18 mouse cellular contexts compared by ENCODE assay signal in the genomic region with DNA sequence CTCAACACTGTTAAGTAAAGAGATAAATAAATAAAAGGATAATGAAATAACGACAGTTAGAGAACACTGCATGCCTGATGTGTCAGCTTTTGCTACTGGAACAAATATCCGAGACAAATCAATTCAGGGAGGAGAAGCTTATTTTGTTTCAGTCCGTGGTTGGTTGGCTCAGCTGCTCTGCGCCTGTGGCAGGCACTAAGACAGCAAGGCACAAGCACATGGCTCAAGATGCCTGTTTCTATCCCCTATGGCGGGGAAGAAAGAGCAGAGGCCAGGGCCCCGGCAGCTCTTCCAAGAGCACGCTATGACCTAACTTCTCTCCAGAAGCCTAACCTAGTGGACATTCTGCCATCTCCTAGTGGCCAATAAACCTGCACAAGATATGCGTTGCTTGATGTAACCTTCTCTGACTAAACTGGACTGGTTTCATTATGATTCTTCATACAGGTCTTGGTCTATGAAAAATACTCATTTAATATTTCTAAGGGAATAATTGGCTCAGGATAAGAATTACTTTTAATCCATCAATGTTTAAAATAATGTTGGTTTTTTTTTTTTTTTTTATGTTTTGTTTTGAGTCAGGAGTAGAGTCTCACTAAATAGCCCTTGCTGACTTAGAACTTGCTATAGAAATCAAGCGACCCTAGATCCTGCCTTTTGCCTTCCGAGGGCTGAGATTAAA. TPM values are rescaled to one million over a fixed set of nuclear protein-coding genes. Genes with fewer than 3 reads are reported as not detected.
DNase-seq lines count a peak whose midpoint lies in the region; ATAC-seq and TF ChIP-seq lines count a peak whose summit lies in the region.
"Had no signal": no experiment of that assay in that cellular context is flagged by ENCODE, and none has a peak within 500 bp of the region (broad histone marks: within the 10 kb centered on the region; RNA-seq: fewer than 3 reads in every experiment).

No protein-coding gene starts in this region.

- H3K27me3 ChIP-seq in hindbrain, embryonic 14.5 days (ENCODE audit: control insufficient read depth, insufficient read depth, low read length): no peaks in the 10 kb centered on the region
- no peaks in the 10 kb centered on the region for H3K27me3 ChIP-seq in midbrain, postnatal 0 days (ENCODE audit: insufficient read depth, low read length)
- H3K27me3 ChIP-seq: embryonic facial prominence, embryonic 12.5 days; heart, embryonic 12.5 days; limb, embryonic 15.5 days had no signal

- DNase-seq in left cerebral cortex, postnatal 4 days: peak; percentile 10
- no peak for DNase-seq in left cerebral cortex, postnatal 25 days (ENCODE audit: low spot score in 2 of 2)
- DNase-seq in brain, embryonic 14.5 days (ENCODE audit: low read depth): peak; percentile 51
- DNase-seq in hindbrain, embryonic 14.5 days (ENCODE audit: low spot score): no peak
- peak; percentile 46 for DNase-seq in midbrain, postnatal 0 days (ENCODE audit: low spot score)
- no peak for DNase-seq in layer of hippocampus, adult 8-10 months (ENCODE audit: low spot score in 2 of 2)
- no peak for DNase-seq in left cerebral cortex, postnatal 10 days (ENCODE audit: extremely low spot score in 1 of 2, low spot score in 2 of 2)
- DNase-seq: adrenal gland, adult 2 months; cerebellum, adult 9-11 months; heart, postnatal 14 days; kidney, adult 18-20 months; right cerebral cortex, adult 18-20 months had no signal

- 0 out of 2 replicates have a peak, but pooled peaks have one; percentile 40 for ATAC-seq in hindbrain, embryonic 14.5 days (ENCODE audit: low FRiP score)
- ATAC-seq in midbrain, postnatal 0 days (ENCODE audit: low FRiP score): no peak
- ATAC-seq: lung, postnatal 0 days had no signal

- no peaks in the 10 kb centered on the region for H3K9me3 ChIP-seq in hindbrain, embryonic 14.5 days (ENCODE audit: control insufficient read depth, low read length)
- H3K9me3 ChIP-seq in midbrain, postnatal 0 days (ENCODE audit: low read length): no peaks in the 10 kb centered on the region
- H3K9me3 ChIP-seq: embryonic facial prominence, embryonic 12.5 days; heart, embryonic 12.5 days; limb, embryonic 15.5 days had no signal

- H3K4me3 ChIP-seq in hindbrain, embryonic 14.5 days (replicated peaks; ENCODE audit: low read length): no peak overlapping the region
- no peak overlapping the region for H3K4me3 ChIP-seq in midbrain, postnatal 0 days (ENCODE audit: low read depth, low read length)
- H3K4me3 ChIP-seq: embryonic facial prominence, embryonic 12.5 days; heart, embryonic 12.5 days; limb, embryonic 15.5 days had no signal

- WGBS in hindbrain, embryonic 14.5 days: 54% methylated on average over 10 of the region's 10 CpGs
- WGBS in midbrain, postnatal 0 days: 46% methylated on average over 10 of the region's 10 CpGs

- intact Hi-C loops in left cerebral cortex, postnatal 4 days (cut with DNase I): no loop called here
- intact Hi-C loops in left cerebral cortex, postnatal 25 days (cut with DNase I): no loop called here
- intact Hi-C loops in left cerebral cortex, postnatal 10 days (cut with DNase I): no loop called here

- TF ChIP-seq POLR2A in brain, embryonic 14.5 days (IDR thresholded peaks at IDR 0.05; ENCODE audit: borderline replicate concordance, extremely low read depth, insufficient read depth, insufficient read length, poor library complexity, severe bottlenecking): no peak

- no peak overlapping the region for H3K9ac ChIP-seq in hindbrain, embryonic 14.5 days
- no peak overlapping the region for H3K9ac ChIP-seq in midbrain, postnatal 0 days (replicated peaks; ENCODE audit: low read length, poor library complexity, severe bottlenecking)
- H3K9ac ChIP-seq: embryonic facial prominence, embryonic 12.5 days; heart, embryonic 12.5 days; limb, embryonic 15.5 days had no signal

- H3K27ac ChIP-seq in hindbrain, embryonic 14.5 days: no peak overlapping the region
- no peak overlapping the region for H3K27ac ChIP-seq in midbrain, postnatal 0 days (ENCODE audit: low read depth, low read length)
- H3K27ac ChIP-seq: embryonic facial prominence, embryonic 12.5 days; kidney, postnatal 0 days; limb, embryonic 15.5 days; stomach, postnatal 0 days had no signal

- no peak overlapping the region for H3K4me2 ChIP-seq in hindbrain, embryonic 14.5 days (replicated peaks)
- H3K4me2 ChIP-seq in midbrain, postnatal 0 days (ENCODE audit: low read depth, low read length, poor library complexity, severe bottlenecking): no peak overlapping the region
- H3K4me2 ChIP-seq: embryonic facial prominence, embryonic 12.5 days; heart, embryonic 12.5 days; limb, embryonic 15.5 days had no signal

- TF ChIP-seq CTCF in brain, embryonic 14.5 days (IDR thresholded peaks at IDR 0.05; ENCODE audit: borderline replicate concordance, extremely low read depth, insufficient read depth, insufficient read length): no peak
- no peak for TF ChIP-seq CTCF in midbrain, postnatal 0 days (IDR thresholded peaks at IDR 0.05)

- H3K36me3 ChIP-seq in hindbrain, embryonic 14.5 days (replicated peaks; ENCODE audit: control insufficient read depth, insufficient read depth): no peaks in the 10 kb centered on the region
- H3K36me3 ChIP-seq in midbrain, postnatal 0 days (ENCODE audit: insufficient read depth, low read length): no peaks in the 10 kb centered on the region
- H3K36me3 ChIP-seq: embryonic facial prominence, embryonic 12.5 days; heart, embryonic 12.5 days; limb, embryonic 15.5 days had no signal

- 0 out of 2 replicates have a peak, but pooled peaks cover 3% of the 10 kb centered on the region for H3K4me1 ChIP-seq in hindbrain, embryonic 14.5 days (replicated peaks; ENCODE audit: control insufficient read depth, insufficient read depth, low read length)
- H3K4me1 ChIP-seq in midbrain, postnatal 0 days (ENCODE audit: insufficient read depth, low read length): no peaks in the 10 kb centered on the region
- H3K4me1 ChIP-seq: embryonic facial prominence, embryonic 12.5 days; heart, embryonic 12.5 days; limb, embryonic 15.5 days had no signal

RNA-seq across cellular contexts. Expression of a gene that starts 30.6 kb away (rescaled TPM):
- 100 to 1,000 TPM; 128 to 142 TPM for total RNA-seq in left cerebral cortex, postnatal 4 days (2021)
- total RNA-seq in left cerebral cortex, postnatal 25 days (2021): 100 to 1,000 TPM; 118 to 119 TPM
- 81.0 and 95.2 TPM in 2 replicates for polyA plus RNA-seq in brain, embryonic 14.5 days (2012; rRNA removed)
- 42.0 and 43.7 TPM in 2 replicates for polyA plus RNA-seq in hindbrain, embryonic 14.5 days (2014; fragmentation: Nextera tagmentation; extraction: Ambion mirVana)
- total RNA-seq in midbrain, postnatal 0 days (2014; rRNA removed): 48.5 and 76.9 TPM in 2 replicates
- polyA plus RNA-seq in midbrain, postnatal 0 days (2015; fragmentation: Nextera tagmentation; extraction: Ambion mirVana): 22.3 and 27.7 TPM in 2 replicates
- total RNA-seq in layer of hippocampus, adult 8-10 months (2022): 100 to 1,000 TPM; 109 to 125 (median 118) TPM
- 100 to 1,000 TPM; 109 to 111 TPM for total RNA-seq in left cerebral cortex, postnatal 10 days (2021)

Comparison
In these comparisons a context has a peak if more than half of its experiments do, and no peak if none do; other contexts are left out.
1. DNase-seq: peak in left cerebral cortex, postnatal 4 days (single experiment), brain, embryonic 14.5 days (single experiment) and midbrain, postnatal 0 days (single experiment); none in left cerebral cortex, postnatal 25 days (0 of 2), hindbrain, embryonic 14.5 days (single experiment), layer of hippocampus, adult 8-10 months (0 of 2) and left cerebral cortex, postnatal 10 days (0 of 2).